Mouse (Mus musculus) testis, postnatal 14 days (tissue): ENCODE results near the gene Espn.

Source experiments
- DNase-seq: peaks from one replicate; pipeline ENCODE4 v3.0.0; 2021; ENCODE audit warnings: low spot score

Espn gene

DNA sequence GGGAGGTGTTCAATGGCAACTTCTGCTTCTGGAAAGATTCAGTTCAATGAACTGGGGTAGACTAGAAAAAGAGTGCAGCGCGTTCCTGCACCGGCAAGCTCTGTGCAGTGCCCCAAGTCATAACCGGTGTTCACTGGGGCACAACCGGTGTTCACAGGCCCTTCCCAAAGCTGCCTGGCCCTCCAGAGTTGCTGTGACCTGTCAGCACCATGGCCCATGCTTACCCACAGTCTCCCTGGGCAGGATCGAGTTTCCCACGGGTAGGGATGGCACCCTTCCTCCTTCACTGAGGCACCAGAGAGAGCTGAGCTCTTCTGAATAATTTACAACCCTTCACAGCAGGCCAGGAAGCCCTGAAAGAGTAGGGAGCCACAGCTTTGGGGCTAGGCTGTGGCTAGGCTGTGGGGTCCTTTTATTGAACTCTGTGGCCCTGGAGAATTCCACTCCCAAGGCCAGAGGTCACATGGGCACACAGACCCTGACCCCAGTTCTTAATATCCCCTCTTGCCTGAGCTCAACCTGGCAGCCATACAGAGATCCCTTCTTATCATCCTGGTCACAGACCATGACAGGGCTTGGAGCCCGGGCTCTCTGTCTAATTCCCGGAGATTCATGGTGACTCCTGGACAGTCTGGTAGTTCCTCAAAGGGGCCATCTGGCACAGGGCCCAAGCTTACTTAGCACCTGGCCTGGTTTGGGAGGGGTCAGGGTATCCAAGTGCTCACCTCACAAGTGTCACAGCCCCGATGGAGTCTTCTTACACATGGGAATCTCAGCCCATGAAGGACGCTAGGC is 5.9 kb downstream of the Espn start:
- no peak for DNase-seq

DNA sequence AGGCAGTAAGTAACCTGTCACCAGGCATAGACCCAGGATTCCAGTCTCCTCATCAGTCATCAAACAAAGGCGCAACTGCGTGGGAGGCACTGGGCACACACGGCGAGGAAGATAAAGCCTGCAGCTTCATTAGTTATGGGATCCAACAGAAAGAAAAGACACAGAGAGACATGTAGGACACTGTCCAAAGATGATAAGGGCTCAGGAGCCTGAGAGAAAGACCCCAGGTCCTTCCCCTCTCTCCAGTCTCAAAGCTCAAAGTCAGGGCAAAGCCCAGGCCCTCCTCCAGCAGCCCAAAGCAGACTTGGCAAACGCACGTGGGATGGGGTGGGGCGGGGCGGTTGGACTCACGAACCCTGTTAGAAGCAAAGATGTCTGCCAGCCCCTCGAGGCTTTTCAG is 6.7 kb downstream of the Espn start:
- DNase-seq, result no peak

DNA sequence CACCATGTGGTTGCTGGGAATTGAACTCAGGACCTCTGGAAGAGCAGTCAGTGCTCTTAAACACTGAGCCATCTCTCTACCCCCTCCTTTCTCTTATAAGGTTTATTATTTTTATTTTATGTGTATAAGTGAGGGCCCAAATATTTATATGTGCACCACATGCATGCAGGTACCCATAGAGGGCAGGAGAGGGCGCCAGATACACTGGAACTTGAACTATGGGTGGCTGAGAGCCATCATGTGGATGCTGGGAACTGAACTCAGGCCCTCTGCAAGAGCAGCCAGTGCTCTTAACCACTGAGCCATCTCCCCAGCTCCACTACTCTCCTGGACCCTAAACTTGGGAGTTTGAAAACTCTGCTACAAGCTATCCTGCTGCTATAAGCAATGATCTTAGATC is 8.5 kb downstream of the Espn start:
- DNase-seq, result no peak

DNA sequence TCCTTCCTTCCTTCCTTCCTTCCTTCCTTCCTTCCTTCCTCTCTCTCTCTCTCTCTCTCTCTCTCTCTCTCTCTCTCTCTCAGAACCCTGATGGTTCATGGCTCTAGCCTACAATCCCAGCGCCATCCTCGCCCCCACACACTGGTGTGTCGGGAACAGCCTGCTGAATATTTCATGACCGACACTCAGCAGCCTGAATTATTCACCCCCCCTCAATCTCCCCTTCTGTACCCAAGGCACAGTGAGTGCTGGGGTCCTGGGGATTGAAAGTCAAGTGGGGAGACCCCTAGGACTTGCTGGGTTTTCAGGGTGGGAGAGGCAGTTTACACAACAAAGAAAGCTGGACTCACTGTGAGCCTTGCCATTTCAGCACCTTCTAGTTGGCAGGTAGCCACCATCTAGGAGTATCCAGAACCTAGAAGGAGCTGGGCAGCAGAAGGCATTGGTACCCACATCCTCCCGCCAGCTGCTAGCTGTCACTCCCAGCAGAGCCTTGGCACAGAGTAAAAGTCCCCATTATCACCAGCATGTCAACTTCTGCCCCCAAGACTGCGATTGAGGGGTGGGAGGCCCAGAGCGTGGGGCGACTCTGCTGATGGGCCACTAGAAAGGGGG is 10.5 kb downstream of the Espn start:
- no peak for DNase-seq

DNA sequence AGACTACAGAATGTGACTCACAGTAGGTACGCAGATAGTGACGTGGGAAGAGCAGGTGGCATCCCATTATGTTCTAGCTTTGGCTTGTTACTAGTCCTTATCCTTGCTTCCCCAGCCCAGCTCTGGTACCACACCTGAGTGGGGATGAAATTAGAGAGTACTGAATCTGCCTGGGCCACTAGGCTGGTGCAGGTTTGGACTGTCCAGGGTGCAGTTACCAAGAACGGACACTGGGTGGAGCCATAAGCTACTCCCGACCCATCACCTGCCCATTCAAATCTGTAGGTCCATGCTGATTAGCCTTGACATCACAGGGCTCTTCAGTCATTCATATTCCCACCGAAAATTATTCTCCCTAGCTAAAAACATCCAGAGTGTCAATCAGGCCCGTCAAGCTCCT is 11.7 kb downstream of the Espn start:
- DNase-seq, result no peak

DNA sequence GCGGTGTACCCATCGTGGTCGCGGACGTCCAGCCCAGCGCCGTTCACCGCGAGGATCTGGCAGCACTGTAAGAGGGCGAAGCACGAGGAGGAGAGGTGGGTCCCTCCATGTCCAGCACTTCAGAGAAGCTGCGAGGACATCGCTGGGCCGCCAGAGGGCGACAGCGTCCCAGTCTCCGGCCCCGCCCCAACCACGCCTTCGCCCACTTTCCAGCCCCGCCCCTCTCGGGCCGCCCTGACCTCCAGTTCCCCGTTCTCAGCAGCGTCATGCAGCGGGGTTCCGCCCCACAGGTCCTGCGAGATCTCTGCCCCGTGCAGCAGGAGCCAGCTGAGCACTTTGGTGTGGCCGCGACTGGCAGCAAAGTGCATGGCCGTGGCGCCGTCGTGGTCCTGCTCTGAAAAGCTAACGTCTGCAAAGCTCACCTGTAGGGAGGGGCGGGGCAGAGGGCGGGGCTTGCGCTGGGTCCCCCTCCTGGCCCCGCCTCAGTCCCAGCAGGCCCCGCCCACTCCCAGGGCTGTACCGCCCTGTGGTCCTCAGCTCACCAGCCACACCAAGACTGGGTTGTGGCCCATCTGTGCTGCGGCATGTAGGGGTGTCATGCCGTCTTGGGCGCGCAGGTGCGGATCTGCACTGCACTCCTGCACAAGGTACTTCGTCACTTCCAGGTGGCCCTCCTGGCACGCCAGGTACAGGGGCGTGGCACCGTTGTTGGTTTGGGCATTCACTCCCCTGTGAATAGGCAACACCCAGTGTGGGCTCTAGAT is 13.5 kb downstream of the Espn start:
- peak; percentile 90 for DNase-seq

DNA sequence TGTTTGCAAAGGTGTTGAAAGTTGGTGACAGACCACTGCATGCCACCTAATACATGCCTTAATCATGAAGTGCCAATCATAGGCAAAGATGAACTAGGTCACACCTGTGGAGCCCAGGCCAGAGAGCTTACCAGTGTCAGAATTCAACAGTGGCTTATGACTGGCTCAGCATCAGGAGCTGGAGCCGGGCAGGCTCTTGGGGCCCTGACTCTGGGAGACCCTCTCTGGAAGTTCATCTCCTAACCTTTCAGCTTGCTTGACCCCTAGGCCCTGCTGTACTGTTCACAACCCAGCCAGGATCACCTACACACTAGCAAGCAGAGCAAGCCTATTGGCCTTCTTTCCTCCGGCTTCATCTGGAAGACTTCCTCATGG is 15.3 kb downstream of the Espn start:
- no peak for DNase-seq

DNA sequence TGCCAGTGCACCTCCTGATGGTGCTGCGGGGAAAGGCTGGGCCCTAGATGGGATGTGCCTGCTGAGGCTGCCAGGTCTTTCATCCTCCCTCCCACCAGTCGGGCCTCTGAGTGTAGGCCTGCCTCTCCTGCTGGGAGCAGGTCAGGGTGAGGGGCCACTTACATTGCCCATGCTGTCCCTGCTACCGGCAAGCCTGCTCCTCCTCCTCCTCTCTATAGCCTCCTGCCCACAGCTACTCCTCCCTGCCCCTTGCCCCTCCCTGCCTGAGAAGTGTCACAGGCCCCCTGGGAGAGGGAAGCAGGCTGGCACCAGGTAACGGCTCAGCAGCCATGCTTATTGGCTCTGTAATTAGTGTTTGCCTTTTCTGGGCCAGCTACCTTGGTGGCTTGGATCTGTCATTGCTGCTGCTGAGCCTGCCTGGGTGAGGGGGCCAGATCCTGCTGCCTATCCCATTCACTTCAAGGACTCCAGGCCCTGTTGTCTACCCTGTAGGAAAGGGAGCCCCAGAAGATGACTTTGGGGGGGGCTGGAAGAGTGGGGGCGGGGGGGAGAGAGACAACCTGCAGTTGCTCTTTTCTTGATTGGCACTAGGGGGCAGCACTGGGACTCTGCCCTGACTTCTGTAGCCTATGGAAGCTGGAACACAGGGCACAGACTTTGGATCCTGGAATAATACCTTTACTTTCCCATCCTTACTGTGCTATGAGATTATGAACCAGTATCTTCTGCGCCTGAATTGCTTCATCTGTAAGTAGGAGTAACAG is 15.9 kb downstream of the Espn start:
- DNase-seq, result no peak

DNA sequence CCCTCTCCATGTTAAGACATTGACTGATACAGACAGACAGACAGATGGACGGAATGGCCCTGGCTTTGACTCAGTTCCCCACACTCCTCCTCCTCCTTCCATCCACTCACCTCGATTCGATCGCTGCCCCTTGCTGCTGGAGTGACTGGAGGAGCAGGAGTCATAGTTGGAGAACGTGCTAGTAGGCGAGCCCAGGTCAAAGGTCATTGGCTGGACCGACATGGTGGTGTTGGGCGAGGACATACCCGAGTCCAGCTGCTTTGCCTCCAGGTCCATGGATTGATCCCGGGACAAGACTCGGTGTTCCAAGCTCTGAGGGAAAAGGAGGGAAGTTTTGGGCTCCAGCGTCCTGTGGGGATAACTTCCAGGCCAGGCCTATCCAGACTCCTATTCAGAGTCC is 16.8 kb downstream of the Espn start:
- DNase-seq, result no peak

DNA sequence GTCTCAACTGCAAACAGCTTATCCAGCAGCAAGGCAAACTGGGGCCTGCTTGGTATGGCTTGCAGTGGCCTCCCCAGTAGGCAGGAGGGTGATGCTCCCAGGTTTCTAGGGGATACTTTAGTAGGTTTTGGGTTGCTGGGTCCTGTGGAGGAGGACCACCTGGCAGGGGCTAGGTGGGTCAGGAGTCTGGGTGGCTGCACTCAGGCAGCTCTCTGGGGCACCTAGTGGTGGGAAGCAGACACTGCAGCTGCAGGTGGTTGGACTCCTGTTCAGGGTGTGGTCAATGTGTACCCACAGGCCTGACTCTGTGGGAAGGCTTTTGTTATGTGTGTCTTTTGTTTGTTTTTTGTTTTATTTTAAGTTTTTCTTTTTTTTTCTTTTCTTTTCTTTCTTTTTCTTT is 17.7 kb downstream of the Espn start:
- DNase-seq, result no peak

DNA sequence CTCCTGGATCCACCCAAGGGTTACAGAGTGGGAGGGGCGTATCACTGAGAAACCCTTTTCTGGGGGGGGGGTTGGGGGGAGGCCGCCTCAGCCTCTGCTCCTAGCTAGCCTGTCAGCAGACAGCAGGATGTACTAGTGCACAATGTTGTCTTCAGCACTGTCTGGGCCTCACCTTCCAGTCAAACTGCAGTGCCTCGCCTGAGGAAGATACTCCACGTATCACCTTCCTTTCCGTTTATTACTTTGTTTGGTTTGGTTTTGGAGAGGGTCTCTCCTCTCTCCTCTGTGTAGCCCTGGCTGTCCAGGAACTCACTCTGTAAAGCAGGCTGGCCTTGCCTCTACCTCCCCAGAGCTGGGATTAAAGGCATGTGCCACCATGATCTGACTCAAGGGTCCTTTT is 19.0 kb downstream of the Espn start:
- no peak for DNase-seq

DNA sequence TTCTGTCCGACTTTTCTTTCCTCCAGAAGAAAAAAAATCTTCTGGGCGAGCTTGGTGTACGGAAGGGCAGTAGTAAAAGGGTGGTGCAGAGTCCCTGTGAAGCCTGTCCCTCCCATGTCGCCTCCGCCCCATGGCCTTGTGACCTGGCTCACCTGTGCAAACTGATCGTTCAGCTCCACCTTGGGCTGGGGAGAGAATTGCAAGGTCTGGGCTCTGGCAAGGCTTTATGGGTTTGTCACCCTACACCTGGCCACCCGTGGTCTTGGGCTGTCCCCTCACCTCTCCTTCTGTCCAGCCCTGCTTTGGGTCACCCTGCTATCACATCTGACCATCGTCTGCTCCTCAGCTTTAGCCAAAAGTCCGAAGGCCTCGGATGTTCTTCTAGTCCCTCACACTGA is 19.4 kb downstream of the Espn start:
- no peak for DNase-seq

DNA sequence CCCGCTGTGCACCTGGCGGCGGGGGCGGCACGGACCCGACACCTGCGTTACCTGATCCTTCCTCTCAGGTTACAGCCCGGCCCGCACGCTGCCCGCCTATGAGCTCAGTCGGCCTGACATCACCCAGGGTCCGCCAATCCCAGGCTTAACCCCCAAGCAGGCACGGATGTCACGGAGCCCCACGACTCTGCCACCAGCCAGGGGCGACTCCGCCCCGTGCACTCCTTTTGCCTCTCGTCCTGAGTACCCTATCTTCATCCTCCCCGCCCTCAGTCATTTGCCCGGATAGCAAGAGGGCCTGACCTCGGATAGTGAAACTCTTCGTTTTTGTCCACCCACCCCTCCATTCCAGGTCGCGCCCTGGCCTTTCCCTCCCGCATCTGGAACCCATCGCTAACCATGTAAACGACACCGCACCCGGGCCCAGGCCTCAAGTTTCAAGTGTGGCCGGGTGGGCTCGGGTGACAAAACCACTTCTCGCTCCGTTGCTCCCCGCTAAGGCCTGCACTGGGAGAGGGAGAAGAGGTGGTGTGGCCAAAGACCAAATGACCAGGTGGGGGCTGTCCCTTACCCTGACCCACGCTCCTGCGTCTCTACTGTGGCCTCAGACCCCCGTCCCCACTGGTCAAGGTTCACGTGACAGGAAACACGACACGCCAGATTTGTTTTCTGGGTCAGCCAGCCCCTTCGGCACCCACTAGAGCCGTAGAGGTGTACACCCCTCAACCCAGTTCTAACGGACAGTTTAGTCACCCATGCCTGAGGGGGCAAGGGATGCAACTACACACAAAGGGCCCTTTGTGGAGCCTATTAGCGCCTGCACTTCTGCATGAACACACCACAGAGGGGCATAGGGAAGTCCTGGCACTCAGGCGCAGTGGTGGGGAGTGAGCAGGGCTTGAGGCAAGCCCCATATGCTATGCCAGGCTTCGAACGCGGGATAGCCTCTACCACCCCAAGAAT is 20.1 kb downstream of the Espn start:
- no peak for DNase-seq

DNA sequence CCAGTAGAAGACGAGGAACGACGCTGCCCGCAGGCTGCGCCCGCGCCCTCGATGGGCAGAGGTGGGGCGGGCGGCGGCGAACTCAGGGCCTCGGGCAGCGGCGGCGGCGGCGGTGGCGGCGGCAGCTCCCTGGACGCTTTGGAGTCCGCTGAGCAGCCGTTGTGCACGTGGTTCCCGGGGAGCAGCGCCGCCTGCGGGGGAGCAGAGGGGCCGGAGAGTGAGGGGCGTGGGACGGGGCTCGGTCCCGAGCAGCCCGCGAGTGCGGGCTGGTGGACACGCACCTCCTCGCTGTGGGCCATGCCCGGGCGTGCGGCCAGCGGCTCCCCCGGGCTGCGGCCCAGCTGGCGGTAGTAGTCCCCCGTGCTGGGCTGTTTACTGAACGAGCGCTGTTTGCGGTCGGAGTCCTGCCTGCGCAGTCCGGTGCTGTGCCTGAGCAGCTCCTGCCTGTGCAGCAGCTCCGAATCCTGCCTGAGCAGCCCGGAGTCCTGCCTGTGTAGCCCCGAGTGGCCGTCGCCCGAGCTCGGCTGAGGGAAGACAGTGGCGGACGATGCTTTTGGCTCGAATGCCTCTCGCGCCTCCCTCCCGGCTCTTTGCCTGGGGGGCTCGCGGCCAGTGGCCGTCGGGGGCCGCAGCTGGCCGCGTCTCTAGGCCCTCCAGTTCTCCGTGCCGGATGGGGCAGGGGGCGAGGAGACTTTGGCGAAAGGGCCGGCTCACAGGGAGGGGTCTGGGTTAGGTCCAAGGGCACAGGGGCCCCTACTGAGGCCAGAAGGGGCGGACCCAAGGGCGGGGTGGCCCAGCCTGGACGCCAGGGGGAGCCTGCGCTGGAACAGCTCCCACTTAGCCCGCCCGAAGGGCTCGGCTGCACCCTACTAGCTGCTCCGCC is 21.2 kb downstream of the Espn start:
- peak; percentile 75 for DNase-seq

DNA sequence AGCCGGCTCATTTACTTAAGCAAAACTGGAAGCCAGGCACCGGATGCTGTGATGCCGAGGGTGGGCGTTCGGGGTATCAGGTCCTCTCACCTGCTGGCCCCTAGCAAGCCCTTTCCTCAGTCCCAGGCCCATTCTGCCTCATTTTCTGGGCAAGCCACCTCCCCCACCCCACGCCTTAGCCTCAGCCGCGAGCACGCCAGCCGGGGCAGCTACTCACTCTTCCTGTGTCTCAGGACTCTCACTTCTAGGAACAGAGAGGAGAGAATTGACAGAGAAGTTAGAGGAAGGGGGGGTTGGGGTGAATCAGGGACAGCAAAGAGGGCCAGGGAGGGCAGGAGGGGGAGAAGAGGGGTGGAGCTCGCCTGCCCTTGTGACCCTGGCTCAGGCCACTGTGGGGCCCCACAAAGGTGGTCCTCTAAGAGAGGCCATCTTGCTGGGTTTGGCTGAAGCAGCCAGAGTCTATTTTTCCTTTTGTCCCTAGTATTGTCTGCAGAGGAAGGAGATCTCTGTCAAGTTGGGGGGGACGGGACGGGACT is 22.7 kb downstream of the Espn start:
- DNase-seq, result no peak

DNA sequence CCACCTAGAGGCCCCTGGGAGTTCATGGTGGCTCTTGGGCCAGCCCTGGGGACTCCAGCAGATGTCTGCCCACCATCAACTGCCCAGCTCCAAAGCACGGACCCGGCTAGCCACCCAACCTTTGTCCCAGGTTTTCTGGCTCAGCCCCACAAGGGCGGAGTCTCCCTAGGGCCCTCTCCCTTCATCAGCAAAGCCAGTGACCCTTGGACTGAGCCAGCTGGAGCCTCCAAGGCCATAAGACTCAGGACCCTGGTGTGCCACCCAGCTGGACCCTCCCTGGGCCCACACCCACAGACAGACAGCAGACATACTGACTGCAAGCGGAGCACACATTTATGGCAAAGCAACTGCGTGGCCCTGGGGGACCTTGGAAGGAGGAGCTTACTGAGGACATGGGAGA is 23.4 kb downstream of the Espn start:
- DNase-seq, result no peak

DNA sequence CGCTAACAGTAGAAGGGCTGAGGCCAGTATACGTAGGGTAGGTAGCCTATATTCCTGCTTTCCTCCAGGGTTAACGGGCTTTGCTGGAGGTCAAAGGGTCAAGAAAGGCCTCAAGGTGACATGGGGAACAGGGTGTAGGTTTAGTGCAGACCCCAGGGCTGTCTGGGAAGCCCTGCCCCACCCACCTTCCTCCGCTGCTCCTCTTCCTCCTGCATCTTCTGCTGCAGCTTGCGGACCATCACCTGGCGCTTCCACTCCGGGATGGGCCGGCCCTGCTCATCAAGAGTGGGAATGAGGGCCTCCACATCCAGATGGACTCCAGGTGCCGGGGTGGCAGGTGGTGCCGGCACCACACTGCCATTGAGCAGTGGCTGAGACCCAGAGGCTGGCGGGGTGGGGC is 24.3 kb downstream of the Espn start:
- DNase-seq, result no peak

DNA sequence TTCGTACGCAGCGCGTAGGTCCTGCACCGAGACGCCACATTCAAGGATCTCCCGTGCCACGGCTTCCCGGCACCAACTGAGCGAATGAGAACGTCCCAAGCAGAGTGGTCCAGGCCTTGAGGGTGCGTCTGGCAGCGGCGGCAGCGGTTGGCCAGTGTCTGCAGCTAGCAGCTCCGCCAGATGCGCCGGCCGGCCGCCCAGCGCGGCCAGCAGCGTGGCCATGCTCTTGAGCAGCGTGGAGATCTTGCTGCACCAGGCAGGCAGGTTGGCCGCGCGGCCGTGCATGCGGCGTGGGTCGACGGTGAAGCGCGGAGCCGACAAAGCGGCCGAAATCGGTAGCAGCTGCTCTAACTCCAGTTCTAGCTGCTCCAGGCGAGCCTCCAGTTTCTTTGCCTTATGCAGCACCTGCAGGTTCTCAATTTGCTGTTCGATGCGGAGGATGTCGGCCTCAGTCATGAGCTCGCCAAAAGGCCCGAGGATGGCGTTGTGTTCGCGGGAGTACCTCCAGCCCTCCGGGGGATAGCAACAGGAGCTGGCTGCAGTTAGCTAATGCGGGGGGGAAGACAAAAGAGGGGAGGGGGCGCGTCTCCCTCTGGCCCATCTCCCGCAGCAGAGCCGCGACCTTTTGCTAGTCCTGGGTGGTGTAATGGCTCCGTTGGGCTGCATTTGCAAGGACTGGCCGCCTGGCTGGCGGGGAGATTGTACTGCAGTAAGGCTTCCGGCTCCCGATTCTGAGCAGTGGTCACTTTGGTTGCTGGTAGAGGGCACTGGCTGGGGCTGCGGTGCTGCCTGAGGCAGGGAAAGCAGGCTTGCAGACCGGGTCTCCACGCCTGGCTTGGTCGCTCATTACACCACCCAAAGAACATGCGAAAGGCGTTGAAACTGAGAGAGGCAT is 25.9 kb downstream of the Espn start:
- DNase-seq, result no peak
